Mouse (Mus musculus): ENCODE results near the gene C530025M09Rik.

- TF ChIP-seq USF1 (IDR thresholded peaks at IDR 0.05; ENCODE audit: low read depth, low read length) (no peak), CHD2 (IDR thresholded peaks at IDR 0.05; ENCODE audit: low read length) (no peak), ETS1 (IDR thresholded peaks at IDR 0.05; ENCODE audit: low read depth, low read length) (no peak), RCOR1 (IDR thresholded peaks at IDR 0.05; ENCODE audit: low read depth, low read length) (no peak), MAFK (IDR thresholded peaks at IDR 0.05; ENCODE audit: borderline replicate concordance, low read depth, low read length) (no peak), GATA1 (IDR thresholded peaks at IDR 0.05; ENCODE audit: low read depth, low read length) (no peak), EP300 (IDR thresholded peaks at IDR 0.05; ENCODE audit: low read depth in 1 of 2, low read length in 2 of 2) (no peak), BHLHE40 (IDR thresholded peaks at IDR 0.05; ENCODE audit: borderline replicate concordance, low read depth, low read length) (no peak), E2F4 (IDR thresholded peaks at IDR 0.05; ENCODE audit: borderline replicate concordance, low read depth, low read length) (no peak), CTCF (IDR thresholded peaks at IDR 0.05 in 2 of 3, conservative IDR thresholded peaks at IDR 0.05 in 1 of 3; ENCODE audit: control insufficient read depth in 1 of 3, insufficient read depth in 1 of 3, low read depth in 2 of 3, low read length in 3 of 3, poor library complexity in 1 of 3, severe bottlenecking in 1 of 3) (no peak)
These were observed 2.1 kb downstream of the C530025M09Rik start, which contains the start of gene Syndig1 for GRCm38 (mm10) chr2:149828911-149829310.
